Mouse (Mus musculus) spleen, adult 2 months (tissue): ENCODE measurements around the gene Mrpl33. TPM values are rescaled to one million over a fixed set of nuclear protein-coding genes. Genes with fewer than 3 reads are reported as not detected.

Experiments
- DNase-seq, 2 experiments: peaks; one replicate each; pipeline versions ENCODE4 v3.0.0 to v3.0.0-alpha.2; 2012 to 2021; ENCODE audit warnings: low spot score in 2 of 2, low read depth in 1 of 2
- H3K27ac ChIP-seq: fragments of 200-500 bp; 2 replicates; pipeline ENCODE4 v1.5.1; 2012; ENCODE audit warnings: low read length, inconsistent platforms; ENCODE audit not compliant: insufficient read depth
- H3K27me3 ChIP-seq: fragments of 200-500 bp; 2 replicates; pipeline ENCODE4 v1.6.1; 2012; ENCODE audit warnings: mild to moderate bottlenecking, moderate library complexity, low read length, inconsistent platforms; ENCODE audit not compliant: control insufficient read depth, insufficient read depth
- H3K36me3 ChIP-seq: fragments of 200-500 bp; 2 replicates; pipeline ENCODE4 v1.6.1; 2012; ENCODE audit warnings: mild to moderate bottlenecking, low read length, inconsistent platforms; ENCODE audit not compliant: control insufficient read depth, insufficient read depth
- H3K4me1 ChIP-seq: fragments of 200-500 bp; 2 replicates; pipeline ENCODE4 v1.6.1; 2011; ENCODE audit warnings: inconsistent platforms; ENCODE audit not compliant: control insufficient read depth, insufficient read depth, insufficient read length
- H3K4me3 ChIP-seq: fragments of 200-500 bp; 2 replicates; pipeline ENCODE4 v1.5.1; 2011; ENCODE audit warnings: mild to moderate bottlenecking, inconsistent platforms; ENCODE audit not compliant: insufficient read depth, insufficient read length; ENCODE audit errors: extremely low read depth
- CTCF ChIP-seq: fragments of 200-500 bp; IDR thresholded peaks from 2 replicates; pipeline ENCODE4 v1.5.1; 2011; ENCODE audit warnings: mild to moderate bottlenecking, inconsistent platforms; ENCODE audit not compliant: insufficient read depth, insufficient read length, insufficient replicate concordance; ENCODE audit errors: extremely low read depth
- POLR2A ChIP-seq: fragments of 200-500 bp; IDR thresholded peaks from 2 replicates; pipeline ENCODE4 v1.6.1; 2011; ENCODE audit warnings: low read depth, low read length, inconsistent platforms
- WGBS: fragments of 180-500 bp; shearing (Covaris S2); methylation state at CpG from one replicate; pipeline ENCODE4 v1.1.7; 2018; 5-methylcytosine and 5-hydroxymethylcytosine counted together
- polyA plus RNA-seq: library from polyadenylated mRNA; depleted of rRNA; stranded (reverse); fragments of >200 nt; gene quantifications from 2 replicates; pipeline ENCODE4 v1.2.3, GENCODE M21; 2012

Mrpl33 gene
- polyA plus RNA-seq, 1 experiment: 9.9 TPM

DNA sequence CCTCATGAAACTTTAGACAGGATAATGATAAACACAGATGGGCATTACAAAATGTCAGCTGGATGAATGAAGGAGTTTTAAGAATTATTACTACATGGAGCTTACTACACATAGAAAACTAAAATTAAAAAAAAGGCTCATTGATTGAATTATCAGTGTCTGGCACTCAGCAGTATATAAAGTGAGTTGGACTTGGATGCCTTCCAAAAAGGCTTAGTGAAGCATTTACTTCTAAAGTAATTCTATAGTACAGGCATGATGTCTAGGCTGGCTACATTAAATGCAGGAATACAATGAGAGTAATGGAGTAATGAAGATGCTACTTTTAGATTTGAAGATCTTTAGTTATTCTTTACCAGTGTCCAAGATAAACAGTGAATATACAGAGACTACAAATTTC is 96.5 kb downstream of the Mrpl33 start:
- Histone ChIP-seq H3K27me3 (no peaks in the 10 kb centered on the region), H3K27ac (no peak overlapping the region), H3K4me1 (peaks cover 3% of the 10 kb centered on the region; the same call in 1 of the 2 replicates), H3K36me3 (no peaks in the 10 kb centered on the region), H3K4me3 (no peak overlapping the region)
- TF ChIP-seq CTCF (no peak), POLR2A (no peak)
- DNase-seq: no peak

DNA sequence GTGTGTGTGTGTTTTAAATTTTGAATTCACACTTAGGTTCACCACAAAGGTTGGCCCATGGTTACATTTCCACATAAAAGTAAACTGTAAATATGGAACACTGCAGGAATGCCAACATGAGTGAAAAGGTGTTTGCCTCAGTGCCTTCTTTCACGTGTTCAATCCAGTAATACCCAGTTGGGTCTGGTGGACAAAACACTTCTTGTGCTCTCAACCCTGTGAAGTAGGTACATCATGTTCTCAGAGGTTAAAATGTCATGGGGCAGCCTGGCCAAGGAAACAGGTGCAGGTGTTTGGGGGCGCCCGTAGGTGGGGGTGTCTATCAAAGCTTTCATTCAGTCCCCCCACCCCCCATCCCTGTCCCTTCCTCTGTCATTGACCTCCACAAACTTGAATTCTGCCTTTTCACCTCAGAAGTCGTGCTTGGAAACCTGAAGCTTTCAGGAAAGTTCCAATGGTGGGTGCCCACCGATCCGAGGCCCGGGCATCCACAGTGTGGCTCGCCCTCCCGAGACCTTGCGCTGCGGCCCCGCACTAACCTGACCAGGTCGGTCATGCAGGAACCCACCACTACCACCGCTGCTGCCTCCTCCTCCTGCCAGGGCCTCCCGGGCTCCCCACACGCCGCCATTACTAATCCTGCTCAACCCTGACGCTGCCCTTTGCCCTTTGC is 100.4 kb downstream of the Mrpl33 start, which contains the start of gene Rbks:
Gene Rbks, minus strand, starts transcription at position 657 of the 673 bp plus-strand sequence.
- H3K4me3 ChIP-seq: peak within 1 kb of the TSS; percentile 98
- no peaks in the 10 kb centered on the region for H3K36me3 ChIP-seq
- DNase-seq: no peak
- H3K27me3 ChIP-seq: no peaks in the 10 kb centered on the region
- peak within 1 kb of the TSS; percentile 99 for H3K27ac ChIP-seq
- peaks cover 3% of the 10 kb centered on the region; the same call in 1 of the 2 replicates for H3K4me1 ChIP-seq
- 3% methylated on average over 18 of the region's 18 CpGs for WGBS
- TF ChIP-seq CTCF: no peak
- no peak for TF ChIP-seq POLR2A

- under 1% methylated on average over 71 of the region's 71 CpGs for WGBS
- TF ChIP-seq POLR2A: peak; percentile 55
- no peak for TF ChIP-seq CTCF
- DNase-seq: peak; percentile 88 to 89
Observed at GRCm38 (mm10) chr5:31697644-31698296, 101.0 kb downstream of the Mrpl33 start, which contains the start of gene Babam2. Gene Babam2, plus strand, starts transcription at chr5:31697684.

GRCm38 (mm10) chr5:31698297-31698726 is 101.6 kb downstream of the Mrpl33 start:
- WGBS: under 1% methylated on average over 16 of the region's 16 CpGs
- no peaks in the 10 kb centered on the region for H3K27me3 ChIP-seq
- peak overlapping the region; percentile 99 for H3K27ac ChIP-seq
- peak overlapping the region; percentile 98 for H3K4me3 ChIP-seq
- TF ChIP-seq CTCF: no peak
- TF ChIP-seq POLR2A: peak; percentile 15
- peak; percentile 90 to 100 for DNase-seq
- H3K36me3 ChIP-seq: peaks cover 2% of the 10 kb centered on the region
- peaks cover 3% of the 10 kb centered on the region; the same call in 1 of the 2 replicates for H3K4me1 ChIP-seq

More at GRCm38 (mm10) chr5:31697644-31698296, 101.0 kb downstream of the Mrpl33 start, which contains the start of gene Babam2:
- H3K36me3 ChIP-seq: peaks cover 2% of the 10 kb centered on the region
- peaks cover 3% of the 10 kb centered on the region; the same call in 1 of the 2 replicates for H3K4me1 ChIP-seq
- peak within 1 kb of the TSS; percentile 98 for H3K4me3 ChIP-seq
- H3K27me3 ChIP-seq: no peaks in the 10 kb centered on the region
- peak within 1 kb of the TSS; percentile 99 for H3K27ac ChIP-seq

- DNase-seq: no peak
- no peak overlapping the region for H3K27ac ChIP-seq
- peaks cover 2% of the 10 kb centered on the region for H3K36me3 ChIP-seq
- H3K4me1 ChIP-seq: peaks cover 3% of the 10 kb centered on the region; the same call in 1 of the 2 replicates
- H3K4me3 ChIP-seq: no peak overlapping the region
- no peaks in the 10 kb centered on the region for H3K27me3 ChIP-seq
- TF ChIP-seq POLR2A: no peak
- no peak for TF ChIP-seq CTCF
- WGBS: 66% methylated on average over 4 of the region's 4 CpGs
Observed at GRCm38 (mm10) chr5:31698931-31699330, 102.2 kb downstream of the Mrpl33 start.

DNA sequence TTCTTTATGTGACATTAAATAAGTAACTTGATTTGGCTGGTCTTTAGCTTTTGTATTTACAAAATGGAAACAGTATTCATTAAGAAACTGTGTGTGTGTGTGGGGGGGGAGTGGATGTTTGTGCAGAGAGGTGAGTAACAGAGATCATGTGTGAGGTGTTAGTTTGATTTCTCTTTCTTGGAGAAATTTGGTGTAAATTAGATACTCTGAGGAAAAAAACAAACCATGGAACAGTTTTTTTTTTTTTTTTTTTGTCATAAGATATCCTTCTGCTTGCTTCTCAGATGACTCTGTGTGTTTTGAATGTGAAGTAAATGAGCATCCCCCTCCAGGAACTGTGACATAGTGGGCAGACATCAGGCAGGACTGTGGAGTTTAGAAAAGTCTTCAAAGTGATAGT is 102.7 kb downstream of the Mrpl33 start:
- H3K36me3 ChIP-seq: peaks cover 2% of the 10 kb centered on the region
- TF ChIP-seq CTCF (no peak), POLR2A (no peak)
- H3K4me1 ChIP-seq: peaks cover 3% of the 10 kb centered on the region; the same call in 1 of the 2 replicates
- no peak overlapping the region for H3K4me3 ChIP-seq
- H3K27ac ChIP-seq: no peak overlapping the region
- DNase-seq: no peak
- no peaks in the 10 kb centered on the region for H3K27me3 ChIP-seq

DNA sequence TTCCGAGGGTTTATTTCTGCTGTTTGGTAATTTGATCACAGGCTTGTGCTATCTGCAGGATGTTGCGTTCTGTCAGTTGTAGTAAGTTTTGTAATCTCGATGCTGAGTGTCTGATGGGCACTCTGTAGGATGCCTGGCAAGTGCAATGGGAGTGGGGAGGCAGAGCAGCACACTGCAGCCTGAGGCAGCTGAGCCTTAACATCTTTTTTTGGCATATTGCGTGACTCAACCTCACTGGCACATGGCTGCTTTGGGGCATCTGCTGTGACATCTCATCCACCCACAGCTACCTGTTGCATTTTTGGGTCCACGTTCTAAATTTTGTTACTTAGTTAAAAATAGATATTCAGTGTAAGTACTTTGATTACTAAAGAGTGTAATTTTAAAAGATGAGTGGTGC is 108.2 kb downstream of the Mrpl33 start:
- Histone ChIP-seq H3K27me3 (no peaks in the 10 kb centered on the region), H3K27ac (no peak overlapping the region), H3K4me3 (no peak overlapping the region), H3K4me1 (no peaks in the 10 kb centered on the region), H3K36me3 (peaks cover 2% of the 10 kb centered on the region)
- DNase-seq: no peak
- TF ChIP-seq POLR2A (no peak), CTCF (no peak)
- 90% methylated on average over 5 of the region's 5 CpGs for WGBS
